Mouse (Mus musculus) neural tube, embryonic 14.5 days (tissue): Measurements from ENCODE around the gene Sat2. TPM values are rescaled to one million over a fixed set of nuclear protein-coding genes. Genes with fewer than 3 reads are reported as not detected.

Experiments
- ATAC-seq: fragments of 200-750 bp; cut with Nextera tagmentation; 2 replicates; pipeline ENCODE4 v1.8.0; 2017; ENCODE audit warnings: low read depth, mild to moderate bottlenecking, moderate TSS enrichment, moderate library complexity
- H3K27ac ChIP-seq: fragments of 300-500 bp; sonication (generic); 2 replicates; pipeline ENCODE4 v1.5.1; 2014; ENCODE audit warnings: low read depth, mild to moderate bottlenecking, control low read depth, low read length, moderate library complexity, mixed read lengths
- H3K27me3 ChIP-seq: fragments of 300-500 bp; sonication (generic); 2 replicates; pipeline ENCODE4 v1.6.1; 2014; ENCODE audit warnings: low read length; ENCODE audit not compliant: control insufficient read depth, insufficient read depth
- H3K36me3 ChIP-seq: fragments of 300-500 bp; sonication (generic); 2 replicates; pipeline ENCODE4 v1.6.1; 2014; ENCODE audit warnings: low read length, mixed read lengths; ENCODE audit not compliant: control insufficient read depth, insufficient read depth
- H3K4me1 ChIP-seq: fragments of 300-500 bp; sonication (generic); 2 replicates; pipeline ENCODE4 v1.6.1; 2014; ENCODE audit warnings: low read length; ENCODE audit not compliant: control insufficient read depth, insufficient read depth
- H3K4me2 ChIP-seq: fragments of 300-500 bp; sonication (generic); 2 replicates; pipeline ENCODE4 v1.6.1; 2014; ENCODE audit warnings: mild to moderate bottlenecking, low read depth, low read length, control low read depth
- H3K4me3 ChIP-seq: fragments of 300-500 bp; sonication (generic); 2 replicates; pipeline ENCODE4 v1.5.1; 2014; ENCODE audit warnings: low read depth, low read length, control low read depth, mixed read lengths
- H3K9ac ChIP-seq: fragments of 300-500 bp; sonication (generic); replicated peaks from 2 replicates; pipeline ENCODE4 v1.6.1; 2014; ENCODE audit warnings: low read depth, mild to moderate bottlenecking, control low read depth, low read length, mixed read lengths
- H3K9me3 ChIP-seq: fragments of 300-500 bp; sonication (generic); 2 replicates; pipeline ENCODE4 v1.6.1; 2016; ENCODE audit warnings: low read length; ENCODE audit not compliant: control insufficient read depth
- WGBS: fragments of 180-500 bp; shearing (Covaris S2); extraction: QIAGEN DNeasy Blood & Tissue Kit; methylation state at CpG from one replicate; pipeline ENCODE4 v1.1.7; 2014; 5-methylcytosine and 5-hydroxymethylcytosine counted together
- polyA plus RNA-seq: library from polyadenylated mRNA; unstranded; fragments of >200 nt; fragmentation: Nextera tagmentation; extraction: Ambion mirVana; gene quantifications from 2 replicates; pipeline ENCODE4 v1.2.1, GENCODE M21; 2014

Sat2 gene
- polyA plus RNA-seq, 1 experiment from 2014 or later = 25.1 TPM

GRCm38 (mm10) chr11:69633128-69633866, 11.5 kb downstream of the Sat2 start:
- no peaks in the 10 kb centered on the region for H3K9me3 ChIP-seq

GRCm38 (mm10) chr11:69635471-69635870, 13.6 kb downstream of the Sat2 start:
- no peak for ATAC-seq
- Histone ChIP-seq H3K9ac (no peak overlapping the region; the same call in 1 of the 2 replicates), H3K27ac (no peak overlapping the region), H3K9me3 (no peaks in the 10 kb centered on the region), H3K27me3 (no peaks in the 10 kb centered on the region), H3K4me1 (peaks cover 18% of the 10 kb centered on the region), H3K4me2 (0 out of 2 replicates have a peak overlapping the region, but pooled peaks have one; percentile 17), H3K36me3 (peaks cover 8% of the 10 kb centered on the region; the same call in 1 of the 2 replicates), H3K4me3 (no peak overlapping the region)
- WGBS = 88% methylated on average over 3 of the region's 3 CpGs

More at GRCm38 (mm10) chr11:69633128-69633866, 11.5 kb downstream of the Sat2 start:
- WGBS = under 1% methylated on average over 26 of the region's 50 CpGs
- Histone ChIP-seq H3K27ac (peak overlapping the region; percentile 94), H3K4me3 (peak overlapping the region; percentile 89), H3K9ac (peak overlapping the region; percentile 95), H3K27me3 (no peaks in the 10 kb centered on the region), H3K36me3 (no peaks in the 10 kb centered on the region), H3K4me2 (peak overlapping the region; percentile 85), H3K4me1 (peaks cover 18% of the 10 kb centered on the region)
- ATAC-seq = peak; percentile 62

- Histone ChIP-seq H3K4me3 (no peak overlapping the region), H3K27ac (no peak overlapping the region), H3K36me3 (peaks cover 80% of the 10 kb centered on the region), H3K4me2 (no peak overlapping the region), H3K9ac (no peak overlapping the region), H3K4me1 (no peaks in the 10 kb centered on the region), H3K9me3 (no peaks in the 10 kb centered on the region), H3K27me3 (no peaks in the 10 kb centered on the region)
- 96% methylated on average over 5 of the region's 5 CpGs for WGBS
- ATAC-seq = no peak
These were observed 24.0 kb downstream of the Sat2 start for GRCm38 (mm10) chr11:69645860-69646259.

GRCm38 (mm10) chr11:69653399-69653798, 31.6 kb downstream of the Sat2 start:
- Histone ChIP-seq H3K4me3 (no peak overlapping the region), H3K36me3 (peaks cover 55% of the 10 kb centered on the region), H3K27me3 (no peaks in the 10 kb centered on the region), H3K4me2 (no peak overlapping the region), H3K9ac (no peak overlapping the region), H3K4me1 (0 out of 2 replicates have a peak, but pooled peaks cover 2% of the 10 kb centered on the region), H3K27ac (no peak overlapping the region), H3K9me3 (no peaks in the 10 kb centered on the region)
- no peak for ATAC-seq
- 82% methylated on average over 5 of the region's 5 CpGs for WGBS

GRCm38 (mm10) chr11:69654760-69655159, 32.9 kb downstream of the Sat2 start:
- no peak overlapping the region for H3K4me2 ChIP-seq
- H3K27me3 ChIP-seq = no peaks in the 10 kb centered on the region
- no peaks in the 10 kb centered on the region for H3K9me3 ChIP-seq
- H3K4me3 ChIP-seq = no peak overlapping the region
- peaks cover 50% of the 10 kb centered on the region for H3K36me3 ChIP-seq
- H3K4me1 ChIP-seq = 0 out of 2 replicates have a peak, but pooled peaks cover 2% of the 10 kb centered on the region
- no peak overlapping the region for H3K27ac ChIP-seq
- WGBS = 47% methylated on average over 9 of the region's 9 CpGs
- no peak for ATAC-seq
- no peak overlapping the region for H3K9ac ChIP-seq

DNA sequence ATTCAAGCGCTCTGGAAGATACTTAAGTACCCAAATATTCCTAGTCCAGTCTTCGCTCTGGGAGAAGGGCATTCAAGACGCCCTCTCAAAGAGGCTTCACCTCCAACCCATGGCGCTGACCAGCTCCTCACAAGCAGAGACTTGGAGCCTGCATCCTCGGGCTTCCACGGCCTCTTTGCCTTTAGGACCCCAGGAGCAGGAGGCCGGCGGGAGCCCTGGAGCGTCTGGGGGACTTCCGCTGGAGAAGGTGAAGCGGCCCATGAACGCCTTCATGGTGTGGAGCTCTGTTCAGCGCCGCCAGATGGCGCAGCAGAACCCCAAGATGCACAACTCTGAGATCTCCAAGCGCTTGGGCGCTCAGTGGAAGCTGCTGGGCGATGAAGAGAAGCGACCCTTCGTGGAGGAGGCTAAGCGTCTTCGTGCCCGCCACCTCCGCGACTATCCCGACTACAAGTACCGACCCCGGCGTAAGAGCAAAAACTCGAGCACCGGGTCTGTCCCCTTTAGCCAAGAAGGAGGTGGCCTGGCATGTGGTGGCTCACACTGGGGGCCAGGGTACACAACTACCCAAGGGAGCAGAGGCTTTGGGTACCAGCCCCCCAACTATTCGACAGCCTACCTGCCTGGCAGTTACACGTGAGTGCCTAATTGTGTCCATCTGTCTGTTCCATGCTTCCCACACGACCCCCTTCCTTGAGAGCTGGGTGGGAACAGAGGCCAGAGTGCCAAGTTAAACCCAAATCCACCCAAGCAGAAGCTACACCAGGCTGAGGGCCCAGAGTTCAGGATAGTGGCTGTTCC, 33.6 kb downstream of the Sat2 start, which contains the start of gene Sox15:
Gene Sox15, plus strand, starts transcription at position 51 of the 801 bp plus-strand sequence.
- H3K4me1 ChIP-seq = 0 out of 2 replicates have a peak, but pooled peaks cover 2% of the 10 kb centered on the region
- H3K27ac ChIP-seq = no peak within 1 kb of the TSS
- no peak within 1 kb of the TSS for H3K4me2 ChIP-seq
- H3K4me3 ChIP-seq = no peak within 1 kb of the TSS
- ATAC-seq = peak; percentile 79
- peaks cover 43% of the 10 kb centered on the region for H3K36me3 ChIP-seq
- 23% methylated on average over 34 of the region's 34 CpGs for WGBS
- no peak within 1 kb of the TSS for H3K9ac ChIP-seq
- no peaks in the 10 kb centered on the region for H3K9me3 ChIP-seq
- no peaks in the 10 kb centered on the region for H3K27me3 ChIP-seq

DNA sequence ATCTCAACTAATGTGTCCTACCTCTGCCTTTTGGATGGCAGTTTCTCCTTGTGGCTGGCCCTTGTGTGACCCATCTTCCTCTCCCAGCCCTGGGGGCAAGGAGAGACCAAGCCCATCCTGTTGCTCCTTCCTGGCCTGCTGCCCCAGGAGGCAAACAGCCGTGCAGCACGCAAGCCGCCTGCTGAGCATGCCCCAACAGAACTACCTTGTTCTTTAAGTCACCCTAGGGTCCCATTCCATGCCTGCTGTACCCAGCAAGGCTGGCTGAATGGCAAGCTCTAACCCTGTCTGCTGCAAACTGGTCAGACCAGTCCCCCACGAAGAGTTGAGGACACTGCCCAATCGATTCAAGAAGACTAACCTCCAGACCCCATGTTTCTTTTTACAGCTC, 34.2 kb downstream of the Sat2 start:
- no peak for ATAC-seq
- H3K4me2 ChIP-seq = no peak overlapping the region
- H3K36me3 ChIP-seq = peaks cover 37% of the 10 kb centered on the region
- WGBS = 79% methylated on average over 5 of the region's 5 CpGs
- H3K27me3 ChIP-seq = no peaks in the 10 kb centered on the region
- H3K4me3 ChIP-seq = no peak overlapping the region
- H3K9me3 ChIP-seq = no peaks in the 10 kb centered on the region
- H3K27ac ChIP-seq = no peak overlapping the region
- no peak overlapping the region for H3K9ac ChIP-seq
- 0 out of 2 replicates have a peak, but pooled peaks cover 2% of the 10 kb centered on the region for H3K4me1 ChIP-seq

- Histone ChIP-seq H3K4me1 (peaks cover 8% of the 10 kb centered on the region; the same call in 1 of the 2 replicates), H3K27me3 (no peaks in the 10 kb centered on the region), H3K4me3 (no peak overlapping the region), H3K36me3 (peaks cover 30% of the 10 kb centered on the region), H3K4me2 (no peak overlapping the region), H3K9me3 (no peaks in the 10 kb centered on the region), H3K27ac (no peak overlapping the region), H3K9ac (no peak overlapping the region)
- no peak; the same call in 1 of the 2 replicates for ATAC-seq
- WGBS = 78% methylated on average over 10 of the region's 10 CpGs
These were observed 35.0 kb downstream of the Sat2 start for GRCm38 (mm10) chr11:69656617-69657461.
